Mouse (Mus musculus) olfactory bulb, adult 2 months (tissue): ENCODE measurements at regions not wholly inside any gene's neighbourhood (a gene's known extent, or its start where the extent isn't known, plus 50 kb on each side); places are given as distances from the start of the nearest gene placed in this dataset.

Source experiments
- H3K27ac ChIP-seq: fragments of 200-500 bp; 2 replicates; pipeline ENCODE4 v1.5.1; 2012; ENCODE audit warnings: low read depth, low read length; ENCODE audit not compliant: insufficient read depth
- H3K4me1 ChIP-seq: fragments of 200-500 bp; 2 replicates; pipeline ENCODE4 v1.6.1; 2012; ENCODE audit warnings: low read length; ENCODE audit not compliant: control insufficient read depth, insufficient read depth
- H3K4me3 ChIP-seq: fragments of 200-500 bp; 2 replicates; pipeline ENCODE4 v1.5.1; 2012; ENCODE audit warnings: mild to moderate bottlenecking, low read depth, low read length, moderate library complexity; ENCODE audit not compliant: insufficient read depth
- CTCF ChIP-seq: fragments of 200-500 bp; IDR thresholded peaks from 2 replicates; pipeline ENCODE4 v1.5.1; 2012; ENCODE audit warnings: low read depth, mild to moderate bottlenecking, low read length, moderate library complexity; ENCODE audit not compliant: insufficient read depth
- POLR2A ChIP-seq: fragments of 200-500 bp; IDR thresholded peaks from 2 replicates; pipeline ENCODE4 v1.6.1; 2012; ENCODE audit warnings: mild to moderate bottlenecking, low read depth, low read length, moderate library complexity; ENCODE audit not compliant: insufficient read depth
- WGBS: fragments of 180-500 bp; shearing (Covaris S2); methylation state at CpG from one replicate; pipeline ENCODE4 v1.1.7; 2018; 5-methylcytosine and 5-hydroxymethylcytosine counted together

DNA sequence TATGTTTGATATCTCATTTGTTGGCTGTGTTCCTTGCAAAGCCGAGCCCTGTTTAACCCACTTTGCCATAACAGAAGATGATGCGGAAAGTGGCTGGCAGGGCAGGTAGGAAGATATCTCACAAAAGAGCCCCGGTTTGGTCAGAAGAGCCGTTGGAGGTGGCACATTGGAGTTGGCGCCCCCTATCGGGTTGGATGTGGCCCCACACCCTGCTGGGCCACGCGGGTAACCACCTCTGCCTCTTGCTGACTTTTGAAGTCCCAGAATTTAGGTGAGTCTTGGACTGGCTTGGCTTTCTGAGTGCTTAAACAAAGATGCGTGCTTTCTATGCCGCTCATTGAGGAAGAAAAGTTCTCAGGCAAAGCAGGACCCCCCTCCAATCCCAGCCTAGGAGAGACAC lies 56.1 kb downstream of the Gm4791 start:
- no peak overlapping the region for H3K4me3 ChIP-seq
- peaks cover 6% of the 10 kb centered on the region for H3K4me1 ChIP-seq
- no peak overlapping the region for H3K27ac ChIP-seq
- WGBS: 69% methylated on average over 10 of the region's 10 CpGs
- TF ChIP-seq CTCF (peak; percentile 21; the same call in 1 of the 2 replicates), POLR2A (no peak)

DNA sequence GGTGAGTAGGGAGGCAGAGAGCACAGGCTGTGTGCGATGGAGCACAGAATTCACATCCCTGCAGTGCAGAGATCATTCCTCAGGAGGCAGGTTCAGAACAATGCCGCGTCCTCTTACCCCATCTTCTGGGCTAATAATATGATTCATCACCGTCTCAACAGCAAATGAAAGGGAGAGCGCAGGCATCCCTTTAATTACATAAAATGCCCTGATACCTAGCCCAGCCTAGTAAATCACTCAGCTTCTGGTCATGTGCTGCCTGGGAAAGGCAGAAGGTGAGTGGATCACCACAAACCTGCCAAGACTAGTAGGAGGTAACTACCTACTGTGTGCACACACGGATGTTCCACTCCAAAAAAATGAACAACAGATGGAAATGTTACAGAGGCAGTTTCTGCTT lies 57.0 kb downstream of the Gm4791 start:
- H3K4me1 ChIP-seq: peaks cover 6% of the 10 kb centered on the region
- 41% methylated on average over 6 of the region's 6 CpGs for WGBS
- TF ChIP-seq CTCF (no peak), POLR2A (no peak)
- H3K27ac ChIP-seq: no peak overlapping the region
- H3K4me3 ChIP-seq: no peak overlapping the region

DNA sequence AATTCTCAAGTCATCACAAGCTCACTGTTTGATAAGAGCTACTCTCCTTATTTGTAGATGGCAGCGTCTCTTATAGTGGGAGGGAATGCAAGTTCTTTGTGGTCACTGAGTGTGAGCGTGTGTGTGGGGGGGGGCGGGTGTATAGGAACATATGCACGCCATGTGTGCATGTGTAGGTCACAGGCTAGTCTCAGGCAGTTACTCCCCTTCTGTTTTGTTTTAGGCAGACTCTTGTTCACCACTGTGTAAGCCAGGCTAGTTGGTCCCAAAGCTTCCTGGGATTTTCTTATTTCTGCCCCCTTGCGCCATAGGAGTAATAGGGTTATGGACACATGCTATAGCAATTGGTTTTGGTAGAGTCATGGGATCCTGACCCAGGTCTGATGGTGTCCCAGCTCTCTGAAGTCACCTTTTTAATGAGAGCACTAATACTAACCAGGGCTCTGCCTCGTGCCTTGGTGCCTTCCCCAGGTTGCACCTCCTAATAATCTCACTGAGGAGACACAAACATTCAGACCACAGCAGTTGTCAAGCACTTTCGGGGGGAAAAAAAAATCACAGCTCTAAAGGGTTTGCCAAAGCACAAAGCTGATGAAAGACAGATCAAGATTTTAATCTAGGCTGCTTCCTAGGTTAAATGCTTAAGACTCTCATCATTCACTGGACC lies 60.9 kb downstream of the Gm4791 start:
- no peak overlapping the region for H3K4me3 ChIP-seq
- H3K27ac ChIP-seq: no peak overlapping the region
- peaks cover 5% of the 10 kb centered on the region for H3K4me1 ChIP-seq
- no peak for TF ChIP-seq POLR2A
- WGBS: 93% methylated on average over 7 of the region's 7 CpGs

DNA sequence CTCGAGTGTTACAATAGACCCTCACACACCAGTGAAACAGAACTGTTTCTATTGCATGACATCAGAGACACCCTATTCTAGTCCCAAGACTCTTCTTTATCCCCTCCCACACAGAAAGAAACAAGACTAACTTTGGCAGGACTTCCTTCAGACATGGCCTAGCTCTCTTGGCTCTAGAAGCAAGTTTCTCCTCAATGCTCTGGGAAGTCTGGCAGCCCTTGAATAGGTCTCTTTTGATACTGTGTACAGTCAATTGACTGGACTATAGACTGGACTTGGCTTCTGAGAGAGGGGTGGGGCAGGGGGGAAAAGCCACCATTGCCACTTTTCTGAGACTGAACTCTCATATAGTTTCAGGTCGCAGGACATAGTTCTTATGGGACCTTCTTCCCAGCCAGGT lies 62.2 kb downstream of the Gm4791 start:
- H3K4me3 ChIP-seq: no peak overlapping the region
- H3K27ac ChIP-seq: no peak overlapping the region
- peaks cover 3% of the 10 kb centered on the region; the same call in 1 of the 2 replicates for H3K4me1 ChIP-seq
- TF ChIP-seq POLR2A: no peak
- TF ChIP-seq CTCF: no peak
- WGBS: 81% methylated on average over 2 of the region's 2 CpGs

DNA sequence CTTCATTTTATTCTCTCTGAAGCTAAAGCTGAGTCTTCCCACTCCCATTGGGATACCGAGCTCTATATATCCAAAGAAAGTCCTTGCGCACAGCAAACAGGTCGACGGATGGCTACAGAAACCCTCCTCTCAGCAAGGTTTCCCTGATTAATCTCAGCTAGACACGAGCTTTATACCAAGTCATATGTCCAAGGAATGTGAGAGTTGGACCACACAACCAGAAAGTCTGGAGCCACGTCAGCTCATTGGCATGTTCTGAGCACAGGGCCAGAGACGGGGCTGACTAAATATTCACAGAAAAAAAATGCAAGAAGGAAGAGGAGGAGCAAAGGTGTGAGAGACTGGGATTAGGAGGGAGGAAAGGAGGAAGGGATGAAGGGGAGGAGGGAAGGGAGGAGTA lies 64.0 kb downstream of the Gm4791 start:
- Histone ChIP-seq H3K27ac (no peak overlapping the region), H3K4me3 (no peak overlapping the region), H3K4me1 (peaks cover 3% of the 10 kb centered on the region; the same call in 1 of the 2 replicates)
- 86% methylated on average over 7 of the region's 7 CpGs for WGBS
- TF ChIP-seq POLR2A: no peak
- no peak for TF ChIP-seq CTCF

DNA sequence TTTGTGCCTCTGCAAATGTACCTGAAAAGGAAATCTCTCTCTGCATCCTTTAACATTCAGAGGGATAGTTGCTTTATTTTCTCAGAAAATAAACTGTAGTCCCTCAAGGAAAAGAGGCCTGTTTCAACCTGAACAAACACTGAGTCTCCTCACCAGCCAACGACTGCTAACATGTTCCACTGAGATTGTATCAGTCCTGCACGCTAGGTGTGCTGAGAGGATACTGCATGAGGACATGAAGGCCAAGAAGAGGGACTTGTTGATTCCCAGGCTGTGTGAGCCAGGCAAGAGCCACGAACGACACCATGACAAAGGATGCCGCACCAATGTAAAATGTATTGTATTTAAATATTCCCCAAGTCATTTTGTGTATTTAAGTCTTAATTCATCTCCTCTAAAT lies 65.2 kb downstream of the Gm4791 start:
- TF ChIP-seq POLR2A (no peak), CTCF (no peak)
- Histone ChIP-seq H3K4me1 (peaks cover 3% of the 10 kb centered on the region; the same call in 1 of the 2 replicates), H3K4me3 (no peak overlapping the region), H3K27ac (no peak overlapping the region)
- WGBS: 90% methylated on average over 5 of the region's 5 CpGs

DNA sequence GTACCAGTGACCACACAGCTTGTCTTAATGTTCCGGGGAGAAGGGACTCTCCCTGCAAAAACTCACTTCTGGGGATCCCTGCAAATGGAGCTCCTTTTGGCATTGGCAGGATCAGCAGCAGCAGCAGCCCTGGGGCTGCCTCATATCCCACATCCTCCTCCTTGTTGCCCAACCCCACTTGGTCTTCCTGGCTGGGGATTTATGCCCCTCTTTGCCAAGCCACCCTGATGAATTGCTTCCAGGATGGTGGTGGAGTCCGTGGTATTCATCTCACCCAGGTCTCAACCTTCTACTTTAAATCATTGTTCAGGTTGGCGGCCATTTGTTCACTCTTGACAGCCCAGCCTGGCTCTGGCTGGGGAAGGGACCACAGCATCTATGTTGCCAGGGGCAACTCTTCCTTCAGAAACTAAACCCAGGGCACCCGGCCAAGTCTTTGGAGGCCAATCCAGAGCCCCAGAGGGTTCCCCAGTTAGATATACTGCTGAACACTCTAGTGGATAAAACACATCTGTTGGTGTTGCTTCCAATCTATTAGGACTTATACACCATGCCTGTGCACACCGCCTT lies 66.0 kb downstream of the Gm4791 start:
- TF ChIP-seq POLR2A (no peak), CTCF (no peak)
- whole genome bisulfite sequencing: 62% methylated on average over 5 of the region's 5 CpGs
- H3K4me3 ChIP-seq: no peak overlapping the region
- no peak overlapping the region for H3K27ac ChIP-seq
- peaks cover 6% of the 10 kb centered on the region for H3K4me1 ChIP-seq

DNA sequence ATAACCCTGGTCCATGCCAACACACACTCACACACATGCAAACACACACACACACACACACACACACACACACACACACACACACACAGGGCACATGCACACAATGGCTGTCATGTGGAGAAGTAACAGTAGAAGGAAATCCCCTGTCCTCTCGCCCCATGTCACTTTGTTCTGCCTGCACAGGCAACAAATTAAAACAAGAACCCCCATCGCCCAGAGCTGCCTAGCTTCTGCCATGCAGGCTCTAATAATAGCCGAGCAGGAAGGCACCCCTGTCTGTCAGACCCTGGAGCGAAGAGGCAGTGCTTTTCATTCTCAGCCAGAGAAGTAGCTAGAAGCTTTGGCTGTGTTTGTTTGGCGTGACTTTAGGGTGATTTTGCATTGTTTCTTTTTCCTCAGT lies 70.9 kb downstream of the Gm4791 start:
- Histone ChIP-seq H3K27ac (no peak overlapping the region), H3K4me3 (no peak overlapping the region)
- 32% methylated on average over 5 of the region's 5 CpGs for WGBS

DNA sequence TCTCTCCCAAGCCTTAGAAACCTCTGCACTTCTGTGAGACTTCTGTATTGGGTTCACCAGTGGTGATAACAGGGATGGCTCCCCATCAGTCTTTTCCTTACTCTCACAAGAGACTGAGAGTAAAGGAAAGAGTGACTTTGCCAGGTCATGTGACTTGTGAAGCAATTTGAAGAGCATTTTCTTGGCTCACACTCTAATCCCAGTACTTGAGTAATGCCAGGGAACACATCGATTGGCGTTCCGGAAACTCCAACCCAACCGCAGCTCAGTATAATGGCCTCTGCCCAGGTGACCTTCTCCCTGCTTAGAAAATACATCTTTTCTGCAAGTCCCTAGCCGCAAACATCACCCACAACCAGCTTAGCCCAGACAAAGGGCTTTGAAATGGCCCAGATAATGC lies 72.4 kb downstream of the Gm4791 start:
- Histone ChIP-seq H3K4me3 (no peak overlapping the region), H3K4me1 (peaks cover 9% of the 10 kb centered on the region), H3K27ac (no peak overlapping the region)
- TF ChIP-seq CTCF (no peak), POLR2A (no peak)
- 71% methylated on average over 5 of the region's 5 CpGs for WGBS

More for the DNA sequence above, 70.9 kb downstream of the Gm4791 start:
- TF ChIP-seq POLR2A (no peak), CTCF (no peak)
- peaks cover 11% of the 10 kb centered on the region for H3K4me1 ChIP-seq

DNA sequence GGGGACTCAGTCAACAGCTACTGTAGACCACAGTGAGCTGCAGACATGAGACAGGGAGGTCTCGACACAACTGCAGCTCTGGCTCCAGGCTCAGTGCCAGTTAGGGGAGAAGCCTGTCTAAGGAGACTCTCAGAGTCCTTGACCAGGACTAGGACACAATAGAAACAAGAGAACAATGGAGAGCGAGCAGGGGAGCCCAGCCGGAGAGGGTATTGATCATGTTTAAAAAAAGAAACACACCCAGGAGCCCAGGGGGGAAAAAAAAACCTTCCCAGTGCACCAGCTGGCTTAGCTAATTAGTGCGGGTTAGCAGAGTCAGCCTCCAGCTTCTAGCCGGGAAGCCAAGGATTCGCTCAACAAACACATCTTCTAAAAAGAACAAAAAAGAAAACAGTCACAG lies 78.4 kb downstream of the Gm4791 start:
- TF ChIP-seq POLR2A: no peak
- TF ChIP-seq CTCF: no peak
- Histone ChIP-seq H3K4me3 (no peak overlapping the region), H3K4me1 (peaks cover 7% of the 10 kb centered on the region; the same call in 1 of the 2 replicates), H3K27ac (no peak overlapping the region)
- 34% methylated on average over 6 of the region's 6 CpGs for WGBS
